Mouse (Mus musculus) CD4-positive helper T cell, adult 2 months (primary cell): ENCODE results near the gene Gm17581.
A peak's percentile ranks its signal among the peaks of the same experiment; 100 is the strongest.
"Not testable (repeated sequence)": the region's sequence is repeated elsewhere in the genome, so short reads cannot be mapped to it uniquely, and the experiment has no call there.

Experiments used
- DNase-seq: peaks from one replicate; pipeline ENCODE4 v3.0.0-alpha.2; 2012; ENCODE audit warnings: low read depth, missing footprints, low spot score

Gm17581 gene

GRCm38 (mm10) chr2:155735766-155736165 lies at the start of gene Gm17581:
TSS of gene Gm17581 (minus strand) at chr2:155735866.
- not testable (repeated sequence) for DNase-seq

- no peak for DNase-seq
Measured at GRCm38 (mm10) chr2:155784534-155784933, 48.9 kb upstream of the Gm17581 start.

GRCm38 (mm10) chr2:155779506-155779905 lies 43.8 kb upstream of the Gm17581 start:
- no peak for DNase-seq

GRCm38 (mm10) chr2:155779066-155779465 lies 43.4 kb upstream of the Gm17581 start:
- no peak for DNase-seq

GRCm38 (mm10) chr2:155778004-155778403 lies 42.3 kb upstream of the Gm17581 start:
- no peak for DNase-seq

GRCm38 (mm10) chr2:155777688-155777985 lies 42.0 kb upstream of the Gm17581 start:
- no peak for DNase-seq

GRCm38 (mm10) chr2:155776824-155777687 lies 41.4 kb upstream of the Gm17581 start:
- DNase-seq = no peak

GRCm38 (mm10) chr2:155775685-155776263 lies 40.1 kb upstream of the Gm17581 start:
- peak; percentile 27 for DNase-seq

GRCm38 (mm10) chr2:155774927-155775684 lies 39.4 kb upstream of the Gm17581 start, which contains the start of gene Mmp24:
TSS of gene Mmp24 (plus strand) at chr2:155775342.
- DNase-seq = no peak

- no peak for DNase-seq
Measured at GRCm38 (mm10) chr2:155774261-155774926, 38.7 kb upstream of the Gm17581 start.

GRCm38 (mm10) chr2:155773664-155774063 lies 38.0 kb upstream of the Gm17581 start:
- DNase-seq = no peak

GRCm38 (mm10) chr2:155764679-155765418 lies 29.2 kb upstream of the Gm17581 start:
- peak; percentile 75 for DNase-seq

GRCm38 (mm10) chr2:155756855-155757566 lies 21.3 kb upstream of the Gm17581 start:
- no peak for DNase-seq

GRCm38 (mm10) chr2:155755746-155756145 lies 20.1 kb upstream of the Gm17581 start:
- peak; percentile 57 for DNase-seq

- DNase-seq = no peak
Measured at GRCm38 (mm10) chr2:155751014-155751786, 15.5 kb upstream of the Gm17581 start, which contains the start of gene Procr. TSS of gene Procr (plus strand) at chr2:155751117.

- no peak for DNase-seq
Measured at GRCm38 (mm10) chr2:155749394-155749793, 13.7 kb upstream of the Gm17581 start.

- no peak for DNase-seq
Measured at GRCm38 (mm10) chr2:155745487-155745886, 9.8 kb upstream of the Gm17581 start.

GRCm38 (mm10) chr2:155743351-155743750 lies 7.7 kb upstream of the Gm17581 start:
- DNase-seq = no peak

- no peak for DNase-seq
Measured at GRCm38 (mm10) chr2:155742931-155743337, 7.3 kb upstream of the Gm17581 start.

GRCm38 (mm10) chr2:155742211-155742610 lies 6.5 kb upstream of the Gm17581 start:
- no peak for DNase-seq
